Mouse (Mus musculus) MEL (cell line): ENCODE results near the gene Aldh1b1. TPM values are rescaled to one million over a fixed set of nuclear protein-coding genes. Genes with fewer than 3 reads are reported as not detected.

ENCODE experiments used
- DNase-seq: peaks from one replicate; pipeline ENCODE4 v3.0.0; 2011; ENCODE audit warnings: low read depth, low spot score
- H3K27ac ChIP-seq: 2 replicates; pipeline ENCODE4 v1.5.1; 2012; ENCODE audit warnings: low read depth, mild to moderate bottlenecking, control low read depth, low read length, moderate library complexity; ENCODE audit not compliant: control insufficient read depth
- H3K27me3 ChIP-seq, 2 experiments: fragments of 150-350 bp in 1 of 2; sonication (generic) in 1 of 2; 2 replicates each; pipeline ENCODE4 v1.6.1; 2012; ENCODE audit warnings: low read length in 2 of 2, mild to moderate bottlenecking in 2 of 2, improper control_type of control experiment in 1 of 2, moderate library complexity in 1 of 2; ENCODE audit not compliant: insufficient read depth in 2 of 2, control insufficient read depth in 1 of 2
- H3K36me3 ChIP-seq, 2 experiments: 2 replicates each; pipeline ENCODE4 v1.6.1; 2012 to 2014; ENCODE audit warnings: low read length in 2 of 2, improper control_type of control experiment in 1 of 2, inconsistent platforms in 1 of 2, mild to moderate bottlenecking in 1 of 2; ENCODE audit not compliant: insufficient read depth in 2 of 2, control insufficient read depth in 1 of 2
- H3K4me1 ChIP-seq, 2 experiments: fragments of 150-350 bp in 1 of 2; sonication (generic) in 1 of 2; 2 replicates each; pipeline ENCODE4 v1.6.1; 2012; ENCODE audit warnings: low read length in 2 of 2, improper control_type of control experiment in 1 of 2, mild to moderate bottlenecking in 1 of 2; ENCODE audit not compliant: insufficient read depth in 2 of 2, control insufficient read depth in 1 of 2
- H3K4me3 ChIP-seq, 2 experiments: fragments of 150-350 bp in 1 of 2; sonication (generic) in 1 of 2; 2 replicates each; pipeline ENCODE4 v1.5.1; 2012; ENCODE audit warnings: low read depth in 2 of 2, low read length in 2 of 2, mild to moderate bottlenecking in 2 of 2, moderate library complexity in 2 of 2, control low read depth in 1 of 2, improper control_type of control experiment in 1 of 2; ENCODE audit not compliant: control insufficient read depth in 1 of 2, insufficient read depth in 1 of 2
- H3K79me2 ChIP-seq: 2 replicates; pipeline ENCODE4 v1.6.1; 2012; ENCODE audit warnings: mild to moderate bottlenecking, low read length, moderate library complexity; ENCODE audit not compliant: control insufficient read depth, poor library complexity, insufficient read depth
- H3K9ac ChIP-seq: 2 replicates; pipeline ENCODE4 v1.6.1; 2012; ENCODE audit warnings: low read depth, mild to moderate bottlenecking, control low read depth, low read length, moderate library complexity; ENCODE audit not compliant: control insufficient read depth, poor library complexity, severe bottlenecking
- H3K9me3 ChIP-seq: fragments of 150-350 bp; sonication (generic); replicated peaks from 2 replicates; pipeline ENCODE4 v1.6.1; 2012; ENCODE audit warnings: mild to moderate bottlenecking, low read length, improper control_type of control experiment, moderate library complexity; ENCODE audit not compliant: insufficient read depth
- CHD2 ChIP-seq: IDR thresholded peaks from 2 replicates; pipeline ENCODE4 v1.6.1; 2011; ENCODE audit warnings: low read length, improper control_type of control experiment
- ELF1 ChIP-seq: IDR thresholded peaks from 2 replicates; pipeline ENCODE4 v1.6.1; 2014; ENCODE audit warnings: low read depth, mild to moderate bottlenecking, inconsistent platforms, low read length, improper control_type of control experiment, moderate library complexity
- EP300 ChIP-seq, 2 experiments: IDR thresholded peaks; 2 replicates each; pipeline ENCODE4 v1.6.1; 2011; ENCODE audit warnings: improper control_type of control experiment in 2 of 2, low read length in 2 of 2, low read depth in 1 of 2, mild to moderate bottlenecking in 1 of 2
- GATA1 ChIP-seq: IDR thresholded peaks from 2 replicates; pipeline ENCODE4 v1.6.1; 2011; ENCODE audit warnings: low read depth, low read length, improper control_type of control experiment
- JUND ChIP-seq: IDR thresholded peaks from 2 replicates; pipeline ENCODE4 v1.6.1; 2011; ENCODE audit warnings: low read depth, mild to moderate bottlenecking, improper control_type of control experiment, low read length
- MAFK ChIP-seq: IDR thresholded peaks from 2 replicates; pipeline ENCODE4 v1.6.1; 2011; ENCODE audit warnings: low read depth, mild to moderate bottlenecking, low read length, improper control_type of control experiment, borderline replicate concordance
- MAX ChIP-seq: IDR thresholded peaks from 2 replicates; pipeline ENCODE4 v1.6.1; 2011; ENCODE audit warnings: low read length, improper control_type of control experiment
- MEF2A ChIP-seq: IDR thresholded peaks from 2 replicates; pipeline ENCODE4 v1.6.1; 2014; ENCODE audit warnings: low read depth, mild to moderate bottlenecking, inconsistent platforms, low read length, improper control_type of control experiment; ENCODE audit not compliant: poor library complexity, insufficient replicate concordance, severe bottlenecking; ENCODE audit errors: extremely low read depth
- NELFE ChIP-seq: IDR thresholded peaks from 2 replicates; pipeline ENCODE4 v1.6.1; 2011; ENCODE audit warnings: low read depth, low read length, improper control_type of control experiment
- POLR2A ChIP-seq, 2 experiments: IDR thresholded peaks; 2 replicates each; pipeline ENCODE4 v1.6.1; 2011 to 2012; ENCODE audit warnings: low read length in 2 of 2, mild to moderate bottlenecking in 2 of 2, control low read depth in 1 of 2, improper control_type of control experiment in 1 of 2, low read depth in 1 of 2, moderate library complexity in 1 of 2; ENCODE audit not compliant: control insufficient read depth in 1 of 2, insufficient read depth in 1 of 2, poor library complexity in 1 of 2
- POLR2AphosphoS2 ChIP-seq: IDR thresholded peaks from 2 replicates; pipeline ENCODE4 v1.6.1; 2011; ENCODE audit warnings: low read length, improper control_type of control experiment
- RAD21 ChIP-seq: IDR thresholded peaks from 2 replicates; pipeline ENCODE4 v1.6.1; 2011; ENCODE audit warnings: mild to moderate bottlenecking, low read depth, low read length, improper control_type of control experiment
- SIN3A ChIP-seq: IDR thresholded peaks from 2 replicates; pipeline ENCODE4 v1.6.1; 2012; ENCODE audit warnings: low read length, improper control_type of control experiment, inconsistent platforms
- TCF12 ChIP-seq: IDR thresholded peaks from 2 replicates; pipeline ENCODE4 v1.6.1; 2014; ENCODE audit warnings: low read depth, mild to moderate bottlenecking, inconsistent platforms, low read length, improper control_type of control experiment, moderate library complexity
- UBTF ChIP-seq: IDR thresholded peaks from 2 replicates; pipeline ENCODE4 v1.6.1; 2012; ENCODE audit warnings: low read depth, mild to moderate bottlenecking, inconsistent platforms, low read length, improper control_type of control experiment, moderate library complexity, borderline replicate concordance; ENCODE audit not compliant: insufficient read depth
- USF1 ChIP-seq: IDR thresholded peaks from 2 replicates; pipeline ENCODE4 v1.6.1; 2014; ENCODE audit warnings: low read depth, mild to moderate bottlenecking, inconsistent platforms, low read length, improper control_type of control experiment, moderate library complexity
- USF2 ChIP-seq, 2 experiments: IDR thresholded peaks; 2 replicates each; pipeline ENCODE4 v1.6.1; 2011 to 2012; ENCODE audit warnings: improper control_type of control experiment in 2 of 2, low read length in 2 of 2, borderline replicate concordance in 1 of 2, inconsistent platforms in 1 of 2, low read depth in 1 of 2, mild to moderate bottlenecking in 1 of 2; ENCODE audit not compliant: insufficient read depth in 1 of 2
- ZKSCAN1 ChIP-seq: IDR thresholded peaks from 2 replicates; pipeline ENCODE4 v1.6.1; 2012; ENCODE audit warnings: low read depth, mild to moderate bottlenecking, inconsistent platforms, low read length, improper control_type of control experiment, moderate library complexity
- ZMIZ1 ChIP-seq: IDR thresholded peaks from 2 replicates; pipeline ENCODE4 v1.6.1; 2012; ENCODE audit warnings: low read depth, mild to moderate bottlenecking, inconsistent platforms, low read length, improper control_type of control experiment, moderate library complexity
- polyA plus RNA-seq, 2 experiments: library from polyadenylated mRNA; stranded (reverse) in 1 of 2; unstranded in 1 of 2; fragments of >175 nt in 1 of 2; fragments of >200 nt in 1 of 2; gene quantifications; 2 replicates each; pipeline versions ENCODE4 v1.2.1 to v1.2.4; 2012; ENCODE audit warnings: low replicate concordance in 2 of 2, low read depth in 1 of 2; ENCODE audit not compliant: insufficient read length in 2 of 2, insufficient read depth in 1 of 2, missing spikeins in 1 of 2
- total RNA-seq: library from RNA; depleted of rRNA; stranded (reverse); fragments of 300-350 nt; gene quantifications from 2 replicates; pipeline ENCODE4 v1.2.3, GENCODE M21; 2012

Gene Aldh1b1
- total and polyA plus RNA-seq, 3 experiments = 1.9 to 2.1 TPM; not detected in 1

GRCm38 (mm10) chr4:45824049-45824760, 25.4 kb downstream of the Aldh1b1 start (continued):
- TF ChIP-seq TCF12 (no peak), RAD21 (no peak)

DNA sequence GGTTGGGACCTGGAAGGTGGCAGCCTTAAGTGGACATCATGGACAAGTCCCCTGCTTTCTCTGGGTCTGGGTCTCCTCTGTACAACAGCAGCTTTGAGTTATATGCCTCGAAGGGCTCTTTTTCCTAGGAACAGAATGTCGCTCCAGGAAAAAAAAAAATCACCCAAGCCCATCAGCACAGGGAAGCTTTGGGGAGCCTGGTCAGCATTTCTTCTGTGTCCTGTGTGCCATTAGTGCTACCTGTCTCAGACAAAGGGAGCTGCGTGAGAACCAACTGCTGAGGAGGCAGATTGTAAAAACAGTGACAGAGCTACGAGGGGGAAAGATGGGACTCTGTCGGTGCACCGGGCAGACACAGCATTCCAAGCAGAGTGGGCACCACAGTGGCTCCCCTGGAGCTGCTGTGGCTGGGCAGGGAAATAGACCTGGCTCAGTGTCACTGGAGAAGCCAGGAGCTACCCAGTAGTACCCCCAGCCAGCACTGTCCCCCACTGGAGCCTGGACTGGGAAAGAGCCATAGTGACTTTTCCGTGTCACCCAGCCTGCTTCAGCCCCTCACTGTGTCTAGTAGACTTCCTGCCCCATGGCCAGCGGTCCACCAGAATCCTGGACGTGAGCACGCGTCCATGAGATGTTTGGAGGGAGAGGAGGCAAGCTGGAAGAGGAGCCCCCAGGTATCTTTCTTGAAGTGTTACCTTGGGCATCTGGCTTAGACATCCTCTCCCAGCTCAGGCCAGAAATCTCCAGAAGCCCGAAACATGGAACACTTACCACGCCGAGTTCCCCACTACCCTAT, 26.1 kb downstream of the Aldh1b1 start:
- H3K36me3 ChIP-seq = no peaks in the 10 kb centered on the region
- peaks cover 7 to 14% of the 10 kb centered on the region in 2 experiments for H3K27me3 ChIP-seq
- no peak for DNase-seq
- H3K9ac ChIP-seq = no peak overlapping the region
- TF ChIP-seq NELFE = no peak
- TF ChIP-seq MAFK = no peak
- no peak for TF ChIP-seq MEF2A
- no peak for TF ChIP-seq ZMIZ1
- TF ChIP-seq EP300 (IDR thresholded peaks at IDR 0.05; ENCODE audit: low read depth in 1 of 2, low read length in 2 of 2) = no peak
- no peak for TF ChIP-seq ZKSCAN1
- TF ChIP-seq JUND = no peak
- TF ChIP-seq USF1 = no peak
- TF ChIP-seq CHD2 = no peak
- no peak for TF ChIP-seq USF2 (IDR thresholded peaks at IDR 0.05; ENCODE audit: borderline replicate concordance in 1 of 2, insufficient read depth in 1 of 2, low read depth in 1 of 2, low read length in 2 of 2)
- TF ChIP-seq POLR2AphosphoS2 = no peak
- no peak for TF ChIP-seq ELF1
- TF ChIP-seq RAD21 = no peak
- no peak for TF ChIP-seq POLR2A (IDR thresholded peaks at IDR 0.05; ENCODE audit: control insufficient read depth in 1 of 2, insufficient read depth in 1 of 2, low read depth in 1 of 2, low read length in 2 of 2, poor library complexity in 1 of 2)
- no peak for TF ChIP-seq MAX
- TF ChIP-seq GATA1 = no peak
- no peak for TF ChIP-seq UBTF
- TF ChIP-seq SIN3A = no peak
- H3K27ac ChIP-seq = no peak overlapping the region
- no peaks in the 10 kb centered on the region for H3K4me1 ChIP-seq
- no peaks in the 10 kb centered on the region for H3K9me3 ChIP-seq
- H3K79me2 ChIP-seq = no peaks in the 10 kb centered on the region
- H3K4me3 ChIP-seq = no peak overlapping the region
